Mouse (Mus musculus) hindbrain, embryonic 12.5 days (tissue): ENCODE data around the gene Gm28230. TPM values are rescaled to one million over a fixed set of nuclear protein-coding genes. Genes with fewer than 3 reads are reported as not detected.

Experiments used
- ATAC-seq: fragments of 200-750 bp; cut with Nextera tagmentation; 2 replicates; pipeline ENCODE4 v1.8.0; 2017; ENCODE audit warnings: moderate TSS enrichment; ENCODE audit not compliant: low FRiP score
- H3K27ac ChIP-seq: fragments of 300-500 bp; sonication (generic); 2 replicates; pipeline ENCODE4 v1.5.1; 2016; ENCODE audit warnings: mild to moderate bottlenecking
- H3K27me3 ChIP-seq: fragments of 300-500 bp; sonication (generic); 2 replicates; pipeline ENCODE4 v1.6.1; 2016; ENCODE audit warnings: mild to moderate bottlenecking
- H3K36me3 ChIP-seq: fragments of 300-500 bp; sonication (generic); 2 replicates; pipeline ENCODE4 v1.6.1; 2016; ENCODE audit warnings: mild to moderate bottlenecking
- H3K4me1 ChIP-seq: fragments of 300-500 bp; sonication (generic); 2 replicates; pipeline ENCODE4 v1.6.1; 2016
- H3K4me2 ChIP-seq: fragments of 300-500 bp; sonication (generic); replicated peaks from 2 replicates; pipeline ENCODE4 v1.6.1; 2016; ENCODE audit warnings: mild to moderate bottlenecking
- H3K4me3 ChIP-seq: fragments of 300-500 bp; sonication (generic); 2 replicates; pipeline ENCODE4 v1.5.1; 2016; ENCODE audit warnings: mild to moderate bottlenecking
- H3K9ac ChIP-seq: fragments of 300-500 bp; sonication (generic); 2 replicates; pipeline ENCODE4 v1.6.1; 2016; ENCODE audit warnings: mild to moderate bottlenecking, moderate library complexity
- H3K9me3 ChIP-seq: fragments of 300-500 bp; sonication (generic); replicated peaks from 2 replicates; pipeline ENCODE4 v1.6.1; 2016; ENCODE audit warnings: mild to moderate bottlenecking
- WGBS: fragments of 180-500 bp; shearing (Covaris S2); methylation state at CpG from one replicate; pipeline ENCODE4 v1.1.7; 2016; 5-methylcytosine and 5-hydroxymethylcytosine counted together
- polyA plus RNA-seq: library from polyadenylated mRNA; unstranded; fragments of >200 nt; fragmentation: Nextera tagmentation; extraction: Ambion mirVana; gene quantifications from 2 replicates; pipeline ENCODE4 v1.2.1, GENCODE M21; 2016

Gene Gm28230
- polyA plus RNA-seq, 1 experiment from 2014 or later, result 1.1 TPM

DNA sequence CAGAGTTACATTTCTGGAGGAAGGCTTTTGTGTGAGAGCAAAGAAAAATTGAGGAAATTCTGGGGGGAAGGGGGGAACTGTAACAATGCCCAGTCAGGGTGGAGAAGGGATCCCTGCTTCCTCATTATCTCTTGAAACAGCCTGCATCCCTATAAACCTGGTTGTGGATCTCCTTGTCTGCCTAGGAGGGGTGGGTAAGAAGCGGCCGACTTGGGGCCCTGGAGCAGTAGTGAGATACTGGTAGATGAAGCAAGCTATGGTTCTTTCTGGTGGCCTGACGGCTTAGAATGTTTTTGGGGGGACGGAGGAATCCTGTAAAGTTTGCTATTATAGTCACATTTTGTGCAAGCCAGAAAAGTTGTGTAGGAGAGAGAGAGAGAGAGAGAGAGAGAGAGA, 33.1 kb upstream of the Gm28230 start:
- Histone ChIP-seq H3K9me3 (0 out of 2 replicates have a peak, but pooled peaks cover 3% of the 10 kb centered on the region), H3K27ac (no peak overlapping the region), H3K4me2 (no peak overlapping the region), H3K4me1 (peaks cover 10% of the 10 kb centered on the region), H3K36me3 (no peaks in the 10 kb centered on the region), H3K4me3 (no peak overlapping the region), H3K27me3 (peaks cover 95% of the 10 kb centered on the region), H3K9ac (no peak overlapping the region)
- ATAC-seq, result no peak
- 8% methylated on average over 4 of the region's 4 CpGs for WGBS

DNA sequence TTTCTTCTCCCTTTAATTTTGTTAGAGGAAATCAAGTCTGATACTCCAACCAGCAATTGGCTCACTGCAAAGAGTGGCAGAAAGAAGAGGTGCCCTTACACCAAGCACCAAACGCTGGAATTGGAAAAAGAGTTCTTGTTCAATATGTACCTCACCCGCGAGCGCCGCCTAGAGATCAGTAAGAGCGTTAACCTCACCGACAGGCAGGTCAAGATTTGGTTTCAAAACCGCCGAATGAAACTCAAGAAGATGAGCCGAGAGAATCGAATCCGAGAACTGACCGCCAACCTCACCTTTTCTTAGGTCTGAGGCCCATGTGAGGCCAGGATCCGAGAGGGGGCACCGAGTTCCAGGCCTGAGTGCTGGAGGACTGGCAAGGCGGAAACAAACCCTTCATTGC, 32.5 kb upstream of the Gm28230 start:
- Histone ChIP-seq H3K4me1 (peaks cover 10% of the 10 kb centered on the region), H3K4me2 (no peak overlapping the region), H3K27ac (no peak overlapping the region), H3K27me3 (peaks cover 94% of the 10 kb centered on the region), H3K4me3 (no peak overlapping the region), H3K9ac (no peak overlapping the region), H3K36me3 (no peaks in the 10 kb centered on the region), H3K9me3 (0 out of 2 replicates have a peak, but pooled peaks cover 3% of the 10 kb centered on the region)
- no peak for ATAC-seq
- 1% methylated on average over 16 of the region's 16 CpGs for WGBS

DNA sequence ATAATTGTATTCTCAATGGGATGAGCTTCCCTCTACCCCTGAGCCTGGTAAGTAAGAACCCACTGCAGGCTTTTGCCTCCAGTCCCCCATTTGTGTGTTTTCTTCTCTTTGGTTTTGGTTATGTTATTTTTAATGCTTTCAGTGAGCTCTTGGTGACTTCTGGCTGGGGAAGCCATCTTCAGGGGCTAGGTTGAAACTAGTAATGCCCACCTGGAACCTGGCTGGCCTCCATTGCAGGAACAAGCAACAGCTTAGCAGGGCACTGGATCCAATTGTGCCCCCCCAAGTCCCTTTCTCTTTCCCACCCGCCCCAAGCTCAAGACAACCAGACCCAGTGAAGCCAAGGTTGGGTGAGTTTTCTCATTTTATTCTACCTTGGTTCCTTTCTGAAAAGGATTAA, 31.1 kb upstream of the Gm28230 start:
- no peak overlapping the region for H3K4me2 ChIP-seq
- H3K27ac ChIP-seq, result no peak overlapping the region
- no peak overlapping the region for H3K4me3 ChIP-seq
- H3K9me3 ChIP-seq, result 0 out of 2 replicates have a peak, but pooled peaks cover 3% of the 10 kb centered on the region
- peaks cover 96% of the 10 kb centered on the region for H3K27me3 ChIP-seq
- peaks cover 10% of the 10 kb centered on the region for H3K4me1 ChIP-seq
- ATAC-seq, result no peak
- H3K9ac ChIP-seq, result no peak overlapping the region
- 11% methylated on average over 1 of the region's 1 CpGs for WGBS
- H3K36me3 ChIP-seq, result no peaks in the 10 kb centered on the region

DNA sequence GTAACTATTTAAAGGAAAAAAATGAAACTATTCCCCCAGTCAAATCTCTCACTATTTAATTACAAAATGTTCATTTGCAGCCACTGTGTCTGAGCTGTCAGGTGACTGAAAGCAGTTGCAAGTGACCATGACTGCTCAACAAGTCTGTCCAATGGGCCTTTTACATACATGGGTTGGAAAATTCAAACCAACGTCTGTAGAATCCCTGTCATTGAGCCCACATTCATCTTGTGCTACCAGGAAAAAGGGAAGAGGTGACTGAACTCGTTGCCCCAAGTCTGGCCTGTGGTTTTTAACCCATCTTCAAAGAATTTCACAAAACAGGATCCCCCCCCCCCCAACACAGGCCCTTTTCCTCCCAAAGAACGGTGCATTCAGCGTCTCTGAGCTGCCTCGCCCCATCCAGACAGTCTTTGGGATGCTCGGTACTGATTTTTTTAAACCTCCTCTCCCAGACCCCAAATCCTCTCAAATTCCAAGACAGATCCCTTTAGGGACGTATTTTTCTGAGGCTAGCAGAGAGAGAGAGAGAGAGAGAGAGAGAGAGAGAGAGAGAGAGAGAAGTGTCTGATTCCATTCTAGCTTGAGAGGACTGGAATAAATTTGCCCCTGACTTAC, 30.6 kb upstream of the Gm28230 start:
- Histone ChIP-seq H3K4me2 (no peak overlapping the region), H3K4me3 (no peak overlapping the region)

DNA sequence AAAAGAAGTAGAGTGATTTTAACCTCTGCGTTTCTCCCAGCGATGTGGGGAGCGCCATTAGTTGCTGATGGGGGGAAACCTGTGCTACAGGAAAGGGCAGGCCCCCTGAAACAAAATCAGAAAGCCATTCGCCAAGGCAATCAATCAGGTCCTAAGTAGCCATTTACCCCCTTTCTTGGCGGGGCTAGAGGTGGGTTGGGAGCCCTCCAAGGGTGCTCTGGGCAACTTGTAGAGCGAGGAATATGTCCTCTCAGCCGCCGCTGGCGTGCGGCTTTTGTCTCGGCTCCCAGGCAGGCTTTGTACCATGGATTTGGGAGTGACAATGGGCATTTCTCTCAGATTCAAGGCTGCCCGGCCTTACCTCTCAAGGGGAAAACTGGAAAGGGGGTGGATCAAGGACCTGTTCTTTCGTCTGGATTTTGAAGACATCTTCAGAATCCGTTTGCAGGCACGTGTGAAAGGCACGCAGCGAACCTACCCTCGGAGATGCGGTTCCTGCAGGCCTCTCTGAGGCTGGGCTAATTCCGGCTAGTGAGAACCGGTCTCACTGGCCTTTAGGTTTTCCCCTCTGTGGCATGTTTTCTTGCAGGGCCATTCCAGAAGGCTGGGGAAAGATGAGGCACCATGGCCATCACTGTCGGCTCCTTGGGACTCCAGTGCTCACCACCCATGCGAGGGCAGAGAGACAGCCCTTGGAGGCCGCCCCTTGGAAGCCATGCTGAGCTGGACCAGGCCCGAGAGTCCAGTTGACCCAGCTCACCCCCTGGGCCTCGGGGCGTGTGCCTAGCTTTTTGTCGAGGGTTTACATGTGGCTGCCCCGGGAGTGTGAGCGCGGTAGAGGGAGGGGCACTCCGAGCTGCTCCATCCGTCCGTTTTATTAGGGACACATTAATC, 29.8 kb upstream of the Gm28230 start:
- H3K4me1 ChIP-seq, result peaks cover 10% of the 10 kb centered on the region
- H3K36me3 ChIP-seq, result no peaks in the 10 kb centered on the region
- under 1% methylated on average over 34 of the region's 34 CpGs for WGBS
- H3K27me3 ChIP-seq, result peaks cover 99% of the 10 kb centered on the region
- H3K4me3 ChIP-seq, result no peak overlapping the region
- H3K9me3 ChIP-seq, result no peaks in the 10 kb centered on the region
- ATAC-seq, result no peak
- H3K9ac ChIP-seq, result no peak overlapping the region
- H3K4me2 ChIP-seq, result no peak overlapping the region
- no peak overlapping the region for H3K27ac ChIP-seq

More for the DNA sequence above, 30.6 kb upstream of the Gm28230 start:
- no peak for ATAC-seq
- under 1% methylated on average over 7 of the region's 7 CpGs for WGBS
- H3K9me3 ChIP-seq, result 0 out of 2 replicates have a peak, but pooled peaks cover 3% of the 10 kb centered on the region
- H3K27ac ChIP-seq, result no peak overlapping the region
- H3K4me1 ChIP-seq, result peaks cover 10% of the 10 kb centered on the region
- peaks cover 99% of the 10 kb centered on the region for H3K27me3 ChIP-seq
- H3K9ac ChIP-seq, result no peak overlapping the region
- no peaks in the 10 kb centered on the region for H3K36me3 ChIP-seq

DNA sequence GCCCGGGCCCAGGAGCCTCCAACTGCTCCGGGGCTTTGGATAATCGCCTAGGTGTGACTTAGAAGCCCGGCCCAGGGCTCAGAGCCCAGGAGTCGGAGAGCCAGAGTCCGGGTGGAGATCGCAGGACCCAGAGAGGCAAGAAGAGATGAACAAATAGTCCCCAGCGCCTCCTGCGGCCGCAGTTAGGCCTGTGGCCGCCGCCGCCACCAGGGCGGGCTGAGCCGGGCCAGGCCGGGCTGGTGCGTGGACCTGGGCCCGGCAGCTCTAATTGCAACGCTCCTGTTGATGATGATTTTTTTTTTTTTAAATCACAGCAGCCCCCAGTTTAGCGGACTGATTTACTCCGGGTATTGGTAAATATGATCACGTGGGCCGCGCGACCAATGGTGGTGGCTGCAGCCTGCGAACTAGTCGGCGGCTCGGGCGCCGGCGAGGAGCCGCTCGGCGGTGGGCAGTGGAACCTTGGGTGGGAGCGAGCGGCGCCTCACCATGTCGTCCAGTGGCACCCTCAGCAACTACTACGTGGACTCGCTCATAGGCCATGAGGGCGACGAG, 28.9 kb upstream of the Gm28230 start, which contains the start of gene Hoxd9:
Gene Hoxd9 (plus strand): TSS at position 161 of the 555 bp plus-strand sequence.
- Histone ChIP-seq H3K9me3 (no peaks in the 10 kb centered on the region), H3K9ac (no peak within 1 kb of the TSS), H3K4me1 (peaks cover 10% of the 10 kb centered on the region), H3K27ac (no peak within 1 kb of the TSS), H3K36me3 (no peaks in the 10 kb centered on the region), H3K4me3 (peak within 1 kb of the TSS; percentile 24), H3K27me3 (peaks cover 97% of the 10 kb centered on the region), H3K4me2 (peak within 1 kb of the TSS; percentile 48)
- WGBS, result under 1% methylated on average over 43 of the region's 43 CpGs
- ATAC-seq, result peak; percentile 80

DNA sequence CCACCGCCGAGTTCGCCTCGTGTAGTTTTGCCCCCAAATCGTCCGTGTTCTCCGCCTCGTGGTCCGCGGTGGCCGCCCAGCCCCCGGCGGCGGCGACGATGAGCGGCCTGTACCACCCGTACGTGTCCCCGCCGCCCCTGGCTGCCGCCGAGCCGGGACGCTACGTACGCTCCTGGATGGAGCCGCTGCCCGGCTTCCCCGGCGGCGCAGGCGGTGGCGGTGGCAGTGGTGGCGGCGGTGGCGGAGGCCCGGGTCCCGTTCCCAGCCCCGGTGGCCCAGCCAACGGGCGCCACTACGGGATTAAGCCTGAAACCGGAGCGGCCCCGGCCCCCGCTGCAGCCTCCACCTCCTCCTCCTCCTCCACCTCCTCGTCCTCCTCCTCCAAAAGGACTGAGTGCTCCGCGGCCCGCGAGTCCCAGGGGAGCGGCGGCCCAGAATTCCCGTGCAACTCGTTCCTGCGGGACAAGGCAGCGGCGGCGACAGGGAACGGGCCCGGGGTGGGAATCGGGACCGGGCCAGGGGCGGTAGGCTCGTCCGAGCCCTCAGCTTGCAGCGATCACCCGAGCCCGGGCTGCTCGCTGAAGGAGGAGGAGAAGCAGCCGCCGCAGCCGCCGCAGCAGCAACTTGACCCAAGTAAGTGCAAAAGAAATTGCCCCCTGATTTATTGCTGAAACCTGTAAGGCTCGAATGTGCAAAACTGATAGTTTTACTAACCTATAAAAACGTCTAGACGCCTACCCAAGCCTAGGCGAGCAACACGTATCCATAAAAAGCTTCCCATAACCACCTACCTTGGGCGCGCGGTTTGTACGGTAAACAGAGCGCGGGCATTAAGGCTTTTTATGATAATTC, 28.1 kb upstream of the Gm28230 start:
- Histone ChIP-seq H3K4me1 (peaks cover 10% of the 10 kb centered on the region), H3K27ac (no peak overlapping the region), H3K4me2 (peak overlapping the region; percentile 48), H3K36me3 (no peaks in the 10 kb centered on the region), H3K4me3 (peak overlapping the region; percentile 24), H3K27me3 (peaks cover 96% of the 10 kb centered on the region), H3K9me3 (no peaks in the 10 kb centered on the region), H3K9ac (no peak overlapping the region)
- under 1% methylated on average over 85 of the region's 86 CpGs for WGBS
- ATAC-seq, result 0 out of 2 replicates have a peak, but pooled peaks have one; percentile 26

DNA sequence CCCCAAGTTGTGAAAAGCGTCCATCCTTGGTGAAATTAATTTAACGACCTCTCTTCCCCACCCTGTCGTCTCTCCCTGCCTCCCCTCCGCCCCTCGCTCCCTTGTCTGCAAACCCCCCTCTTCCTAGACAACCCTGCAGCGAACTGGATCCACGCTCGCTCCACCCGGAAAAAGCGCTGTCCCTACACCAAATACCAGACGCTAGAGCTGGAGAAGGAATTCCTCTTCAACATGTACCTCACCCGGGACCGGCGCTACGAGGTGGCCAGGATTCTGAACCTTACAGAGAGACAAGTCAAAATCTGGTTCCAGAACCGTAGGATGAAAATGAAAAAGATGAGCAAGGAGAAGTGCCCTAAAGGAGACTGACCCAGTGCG, 27.5 kb upstream of the Gm28230 start:
- WGBS, result 1% methylated on average over 17 of the region's 17 CpGs
- Histone ChIP-seq H3K27me3 (peaks cover 96% of the 10 kb centered on the region), H3K4me1 (peaks cover 10% of the 10 kb centered on the region), H3K36me3 (no peaks in the 10 kb centered on the region), H3K4me2 (no peak overlapping the region), H3K9me3 (no peaks in the 10 kb centered on the region), H3K27ac (no peak overlapping the region), H3K9ac (no peak overlapping the region), H3K4me3 (no peak overlapping the region)
- ATAC-seq, result no peak

DNA sequence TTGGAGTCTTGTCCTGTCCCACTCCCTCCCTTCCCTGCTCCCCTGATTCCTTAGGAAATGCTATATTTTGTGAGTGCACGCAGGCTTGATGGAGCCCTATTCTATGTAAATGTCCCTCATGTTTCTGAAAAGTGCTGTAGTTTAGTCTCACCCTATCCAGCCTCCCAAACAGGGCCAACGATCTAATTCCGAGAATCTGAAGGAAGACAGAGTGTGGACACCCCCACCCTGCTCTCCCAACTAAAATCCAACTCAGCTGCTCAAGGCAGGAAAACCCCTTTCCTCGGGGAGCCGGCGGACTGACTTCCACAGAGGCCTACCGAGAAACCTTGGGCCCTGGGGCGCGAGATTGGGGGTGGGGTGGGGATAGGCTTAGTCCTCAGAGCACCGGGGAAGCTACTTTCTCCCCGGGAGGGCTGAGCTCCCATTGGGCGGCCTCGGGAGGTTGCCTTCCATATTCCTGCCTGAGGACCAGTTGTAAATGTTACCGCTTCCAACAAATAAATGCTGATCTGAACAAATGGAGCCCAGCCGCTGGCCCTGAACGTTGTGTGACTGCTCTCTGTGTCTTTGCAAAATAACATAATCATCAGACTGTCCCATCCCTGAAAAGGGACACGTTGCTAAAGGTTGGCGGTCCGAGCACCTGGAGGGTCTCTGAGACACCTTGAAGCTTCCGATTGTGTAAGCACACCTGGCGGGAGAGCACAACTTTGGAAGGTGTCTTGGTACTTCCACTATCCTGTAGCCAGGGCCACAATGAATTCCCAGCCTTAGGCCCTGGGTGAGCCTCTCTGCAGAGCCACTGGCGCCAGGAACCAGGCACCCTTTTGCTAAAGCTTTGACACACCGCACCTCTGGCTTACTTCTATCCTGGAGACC, 26.6 kb upstream of the Gm28230 start:
- Histone ChIP-seq H3K4me1 (peaks cover 14% of the 10 kb centered on the region), H3K9ac (no peak overlapping the region), H3K27ac (no peak overlapping the region), H3K4me3 (no peak overlapping the region), H3K9me3 (no peaks in the 10 kb centered on the region), H3K27me3 (peaks cover 96% of the 10 kb centered on the region), H3K36me3 (no peaks in the 10 kb centered on the region), H3K4me2 (no peak overlapping the region)
- WGBS, result 1% methylated on average over 23 of the region's 23 CpGs
- ATAC-seq, result no peak

DNA sequence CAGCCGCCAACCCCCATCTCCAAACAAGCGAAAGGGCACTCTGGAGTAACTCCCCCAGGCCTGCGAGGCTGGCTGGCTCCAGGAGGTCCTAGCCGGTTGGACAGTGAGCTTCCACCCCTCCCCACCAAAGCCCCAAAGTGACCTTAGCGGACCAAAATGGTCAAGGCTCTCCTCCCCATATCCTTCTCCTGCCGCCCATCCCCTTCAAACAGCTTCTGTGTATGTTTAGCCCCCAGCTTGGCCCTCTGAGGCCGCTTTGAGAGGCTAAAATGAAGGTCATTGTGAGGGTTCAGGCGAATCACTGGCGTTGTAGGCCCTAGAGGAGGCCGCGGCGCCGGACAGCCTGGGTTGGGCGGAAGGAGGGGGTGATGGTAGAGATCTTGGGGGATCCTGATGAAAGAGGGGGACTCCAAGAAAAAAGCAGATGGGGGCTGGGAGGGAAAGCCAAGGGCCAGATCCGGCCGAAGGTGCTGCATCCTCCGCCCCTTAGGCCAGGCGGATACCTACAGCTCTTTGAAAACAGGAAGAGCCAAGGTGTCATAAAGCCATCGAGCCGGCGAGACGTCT, 25.9 kb upstream of the Gm28230 start:
- no peak overlapping the region for H3K4me3 ChIP-seq
- H3K9me3 ChIP-seq, result no peaks in the 10 kb centered on the region
- ATAC-seq, result no peak
- no peaks in the 10 kb centered on the region for H3K36me3 ChIP-seq
- under 1% methylated on average over 22 of the region's 22 CpGs for WGBS
- peaks cover 92% of the 10 kb centered on the region for H3K27me3 ChIP-seq
- H3K9ac ChIP-seq, result no peak overlapping the region
- no peak overlapping the region for H3K4me2 ChIP-seq
- no peak overlapping the region for H3K27ac ChIP-seq
- peaks cover 20% of the 10 kb centered on the region for H3K4me1 ChIP-seq
